Mouse (Mus musculus) testis, adult 2 months (tissue): ENCODE data around the gene Lrrc10b. TPM values are rescaled to one million over a fixed set of nuclear protein-coding genes. Genes with fewer than 3 reads are reported as not detected.
A peak's percentile ranks its signal among the peaks of the same experiment; 100 is the strongest.

Source experiments
- H3K27ac ChIP-seq: fragments of 200-500 bp; 2 replicates; pipeline ENCODE4 v1.5.1; 2012; ENCODE audit warnings: low read depth, low read length; ENCODE audit not compliant: control insufficient read depth, insufficient read depth
- H3K27me3 ChIP-seq: fragments of 200-500 bp; 2 replicates; pipeline ENCODE4 v1.6.1; 2012; ENCODE audit warnings: mild to moderate bottlenecking, low read length, moderate library complexity; ENCODE audit not compliant: control insufficient read depth, insufficient read depth
- H3K36me3 ChIP-seq: fragments of 200-500 bp; 2 replicates; pipeline ENCODE4 v1.6.1; 2012; ENCODE audit warnings: mild to moderate bottlenecking, low read length; ENCODE audit not compliant: control insufficient read depth, insufficient read depth
- H3K4me1 ChIP-seq: fragments of 200-500 bp; 2 replicates; pipeline ENCODE4 v1.6.1; 2012; ENCODE audit warnings: low read length; ENCODE audit not compliant: control insufficient read depth, insufficient read depth
- H3K4me3 ChIP-seq: fragments of 200-500 bp; 2 replicates; pipeline ENCODE4 v1.5.1; 2012; ENCODE audit warnings: low read depth, mild to moderate bottlenecking, low read length, moderate library complexity, mixed read lengths; ENCODE audit not compliant: control insufficient read depth
- CTCF ChIP-seq: fragments of 200-500 bp; IDR thresholded peaks from 2 replicates; pipeline ENCODE4 v1.5.1; 2012; ENCODE audit warnings: low read depth, mild to moderate bottlenecking, inconsistent platforms, low read length, moderate library complexity; ENCODE audit not compliant: control insufficient read depth, insufficient read depth, insufficient replicate concordance
- POLR2A ChIP-seq: fragments of 200-500 bp; IDR thresholded peaks from 2 replicates; pipeline ENCODE4 v1.6.1; 2012; ENCODE audit warnings: low read depth, mild to moderate bottlenecking, inconsistent platforms, low read length, moderate library complexity; ENCODE audit not compliant: control insufficient read depth
- polyA plus RNA-seq: library from polyadenylated mRNA; depleted of rRNA; stranded (reverse); fragments of >200 nt; gene quantifications from 2 replicates; pipeline ENCODE4 v1.2.3, GENCODE M21; 2012; rRNA removed

Lrrc10b gene
- polyA plus RNA-seq: 27.1 and 28.9 TPM in 2 replicates

DNA sequence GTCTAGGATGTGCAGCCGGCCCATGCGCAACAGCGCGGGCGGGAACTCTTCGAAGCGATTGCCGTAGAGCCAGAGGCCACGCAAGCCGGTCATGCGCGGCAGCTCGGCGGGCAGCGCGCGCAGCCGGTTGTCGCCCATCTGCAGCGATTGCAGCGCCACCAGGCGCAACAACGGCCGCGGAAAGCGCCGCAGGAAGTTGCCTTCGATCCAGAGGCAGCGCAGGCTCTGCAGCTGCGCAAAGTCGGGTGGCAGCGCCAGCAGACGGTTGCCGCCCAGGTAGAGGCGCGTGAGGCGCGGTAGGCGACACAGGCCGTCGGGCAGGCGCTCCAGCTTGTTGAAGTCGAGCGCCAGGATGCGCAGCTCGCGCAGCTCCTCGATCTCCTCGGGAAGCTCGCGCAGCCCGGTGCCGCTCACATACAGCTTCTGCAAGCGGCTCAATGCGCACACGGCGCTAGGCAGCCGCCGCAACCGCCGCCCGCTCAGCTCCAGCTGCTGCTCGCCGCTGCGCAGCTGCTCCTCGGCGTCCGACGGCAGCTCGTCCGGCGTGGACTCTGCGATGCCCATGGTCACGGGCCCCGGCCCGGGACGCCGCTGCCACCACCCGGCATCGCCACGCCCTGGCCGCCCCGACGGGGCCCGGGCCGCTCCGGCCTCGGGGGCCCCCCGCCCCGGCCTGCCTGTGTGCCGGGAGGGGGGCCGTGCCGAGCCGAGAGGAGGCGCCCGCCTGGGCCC is at the start of gene Lrrc10b:
Gene Lrrc10b (minus strand): TSS at position 722 of the 732 bp plus-strand sequence.
- Histone ChIP-seq H3K27ac (no peak within 1 kb of the TSS; the same call in 1 of the 2 replicates), H3K27me3 (no peaks in the 10 kb centered on the region), H3K4me1 (peaks cover 10% of the 10 kb centered on the region), H3K36me3 (no peaks in the 10 kb centered on the region), H3K4me3 (peak within 1 kb of the TSS; percentile 90)
- TF ChIP-seq CTCF (no peak), POLR2A (no peak)

DNA sequence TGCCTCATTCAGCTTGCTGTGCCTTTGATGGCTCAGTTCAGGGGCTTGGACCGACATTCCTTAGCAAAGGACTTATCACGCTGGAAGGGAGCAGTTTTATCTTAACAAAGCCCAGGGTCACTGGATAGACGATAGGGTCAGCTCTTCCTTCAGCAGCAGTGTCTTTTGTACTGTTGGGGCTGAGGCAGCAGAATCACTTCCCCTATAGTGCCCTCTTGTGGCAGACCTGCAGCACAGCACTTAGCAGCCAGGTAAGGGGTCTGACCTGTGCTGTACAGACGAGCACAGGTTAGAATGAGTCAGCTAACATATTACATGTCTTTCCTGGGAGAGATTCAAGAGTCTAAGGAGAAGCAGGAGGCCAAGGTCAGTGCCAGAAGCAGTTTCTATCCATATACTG is 45.3 kb upstream of the Lrrc10b start:
- Histone ChIP-seq H3K27me3 (no peaks in the 10 kb centered on the region), H3K4me1 (no peaks in the 10 kb centered on the region), H3K36me3 (peaks cover 2% of the 10 kb centered on the region; the same call in 1 of the 2 replicates), H3K4me3 (no peak overlapping the region), H3K27ac (no peak overlapping the region)
- TF ChIP-seq CTCF (peak; percentile 92; the same call in 1 of the 2 replicates), POLR2A (no peak)

DNA sequence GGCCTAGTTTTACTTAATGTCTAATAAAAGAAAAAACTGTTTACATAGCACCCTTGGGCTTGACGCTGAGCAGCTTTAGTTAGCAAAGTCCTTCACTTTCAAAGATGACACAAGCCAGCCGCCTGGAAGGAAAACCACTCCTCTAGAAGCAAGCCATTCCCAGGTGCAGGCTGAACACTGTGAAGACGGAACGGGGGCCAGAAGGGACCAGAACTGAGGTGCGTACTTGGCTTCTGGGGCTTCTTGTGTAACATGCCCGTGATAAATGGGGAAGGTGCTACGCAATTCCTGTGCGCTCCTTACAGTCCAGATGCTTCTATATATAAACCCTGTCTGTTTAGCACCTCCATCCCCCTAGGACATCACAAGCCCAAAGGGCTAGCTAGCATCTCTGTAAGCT is 43.3 kb upstream of the Lrrc10b start:
- Histone ChIP-seq H3K4me1 (no peaks in the 10 kb centered on the region), H3K27ac (no peak overlapping the region), H3K36me3 (peaks cover 2% of the 10 kb centered on the region; the same call in 1 of the 2 replicates), H3K27me3 (no peaks in the 10 kb centered on the region), H3K4me3 (no peak overlapping the region)
- TF ChIP-seq CTCF (no peak), POLR2A (no peak)

DNA sequence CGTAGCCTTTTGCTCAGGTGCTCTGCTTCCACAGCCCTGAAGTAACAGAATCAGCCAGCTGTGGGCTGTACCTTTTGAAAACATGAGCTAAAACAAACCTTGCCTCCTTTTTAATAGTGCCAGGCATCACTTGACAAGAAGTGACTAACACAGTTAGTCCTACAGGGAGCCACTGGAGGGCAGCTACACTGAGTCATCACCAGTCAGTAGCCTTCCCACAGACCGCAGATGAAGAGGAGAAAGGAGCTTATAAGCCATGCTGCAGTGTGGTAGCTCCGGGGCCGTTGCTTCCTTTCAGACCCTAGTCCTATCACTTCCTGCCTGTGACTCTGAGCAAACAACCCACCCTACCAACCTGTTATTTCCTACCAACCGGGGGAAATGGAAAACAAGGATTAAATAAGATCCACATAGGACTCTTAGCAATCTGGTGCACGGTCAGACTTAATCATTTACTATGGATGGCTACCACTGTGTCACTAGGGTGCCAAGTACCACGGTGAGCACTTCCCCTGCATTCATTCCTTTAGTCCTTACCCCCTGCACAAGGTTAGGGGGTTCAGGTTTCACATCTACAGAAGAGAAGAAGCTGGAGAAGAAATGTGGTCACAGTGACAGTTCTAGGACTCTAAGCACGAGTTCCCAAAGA is 40.4 kb upstream of the Lrrc10b start:
- no peak overlapping the region for H3K4me3 ChIP-seq
- TF ChIP-seq POLR2A (no peak), CTCF (no peak)
- H3K27ac ChIP-seq: no peak overlapping the region
- no peaks in the 10 kb centered on the region for H3K4me1 ChIP-seq
- H3K27me3 ChIP-seq: no peaks in the 10 kb centered on the region
- H3K36me3 ChIP-seq: no peaks in the 10 kb centered on the region

- Histone ChIP-seq H3K36me3 (no peaks in the 10 kb centered on the region), H3K4me1 (no peaks in the 10 kb centered on the region), H3K4me3 (no peak overlapping the region), H3K27me3 (no peaks in the 10 kb centered on the region), H3K27ac (no peak overlapping the region)
- TF ChIP-seq CTCF (no peak), POLR2A (no peak)
Measured at GRCm38 (mm10) chr19:10496976-10497375, 39.7 kb upstream of the Lrrc10b start.

DNA sequence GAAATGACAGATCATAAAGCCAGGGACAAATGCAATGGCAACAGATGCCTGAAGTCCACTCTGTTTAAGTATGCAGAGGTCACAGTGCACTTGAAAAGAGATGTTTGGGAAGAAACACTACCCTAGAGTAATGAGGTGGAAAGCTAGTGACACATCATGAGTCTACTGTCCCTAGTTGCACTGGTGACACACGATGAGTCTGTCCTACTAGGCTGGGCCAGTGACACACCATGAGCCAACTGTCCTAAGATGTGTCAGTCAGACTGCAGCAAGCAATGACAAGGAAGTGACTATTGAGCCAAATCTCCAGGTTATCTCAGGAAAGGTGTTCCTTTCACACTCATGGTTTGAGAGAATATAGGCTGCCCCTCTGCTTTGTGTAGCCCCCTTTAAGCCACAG is 38.4 kb upstream of the Lrrc10b start:
- no peaks in the 10 kb centered on the region for H3K27me3 ChIP-seq
- no peak overlapping the region for H3K4me3 ChIP-seq
- H3K36me3 ChIP-seq: no peaks in the 10 kb centered on the region
- no peaks in the 10 kb centered on the region for H3K4me1 ChIP-seq
- H3K27ac ChIP-seq: no peak overlapping the region
- TF ChIP-seq POLR2A (no peak), CTCF (no peak)

GRCm38 (mm10) chr19:10486264-10486738 is 29.0 kb upstream of the Lrrc10b start:
- H3K27ac ChIP-seq: no peak overlapping the region
- TF ChIP-seq POLR2A (no peak), CTCF (peak; percentile 77)
- H3K27me3 ChIP-seq: no peaks in the 10 kb centered on the region
- H3K4me3 ChIP-seq: no peak overlapping the region
- H3K36me3 ChIP-seq: no peaks in the 10 kb centered on the region
- H3K4me1 ChIP-seq: peaks cover 8% of the 10 kb centered on the region
